Mouse (Mus musculus) stomach, embryonic 16.5 days (tissue): ENCODE results near the gene Fbxw11. TPM values are rescaled to one million over a fixed set of nuclear protein-coding genes. Genes with fewer than 3 reads are reported as not detected.
"Not testable (repeated sequence)": the region's sequence is repeated elsewhere in the genome, so short reads cannot be mapped to it uniquely, and the experiment has no call there.

Experiments used
- ATAC-seq: fragments of 200-750 bp; cut with Nextera tagmentation; 2 replicates; pipeline ENCODE4 v1.8.0; 2017; ENCODE audit warnings: moderate number of reproducible peaks, moderate TSS enrichment; ENCODE audit not compliant: insufficient read depth, low FRiP score
- H3K27ac ChIP-seq: fragments of 300-500 bp; sonication (generic); 2 replicates; pipeline ENCODE4 v1.5.1; 2014; ENCODE audit warnings: low read length
- H3K27me3 ChIP-seq: fragments of 300-500 bp; sonication (generic); 2 replicates; pipeline ENCODE4 v1.6.1; 2014; ENCODE audit warnings: low read length, control low read depth, mixed read lengths; ENCODE audit not compliant: control insufficient read depth, insufficient read depth
- H3K36me3 ChIP-seq: fragments of 300-500 bp; sonication (generic); 2 replicates; pipeline ENCODE4 v1.6.1; 2014; ENCODE audit warnings: low read length; ENCODE audit not compliant: control insufficient read depth, insufficient read depth
- H3K4me1 ChIP-seq: fragments of 300-500 bp; sonication (generic); 2 replicates; pipeline ENCODE4 v1.6.1; 2014; ENCODE audit warnings: low read length, control low read depth, mixed read lengths; ENCODE audit not compliant: control insufficient read depth, insufficient read depth
- H3K4me2 ChIP-seq: fragments of 300-500 bp; sonication (generic); 2 replicates; pipeline ENCODE4 v1.6.1; 2014; ENCODE audit warnings: low read depth, low read length, mixed read lengths
- H3K4me3 ChIP-seq: fragments of 300-500 bp; sonication (generic); replicated peaks from 2 replicates; pipeline ENCODE4 v1.5.1; 2014; ENCODE audit warnings: mild to moderate bottlenecking, low read length
- H3K9ac ChIP-seq: fragments of 300-500 bp; sonication (generic); 2 replicates; pipeline ENCODE4 v1.6.1; 2014; ENCODE audit warnings: low read length
- H3K9me3 ChIP-seq: fragments of 300-500 bp; sonication (generic); replicated peaks from 2 replicates; pipeline ENCODE4 v1.6.1; 2016; ENCODE audit warnings: low read length, control low read depth; ENCODE audit not compliant: control insufficient read depth
- WGBS: fragments of 180-500 bp; shearing (Covaris S2); extraction: QIAGEN DNeasy Blood & Tissue Kit; methylation state at CpG from one replicate; pipeline ENCODE4 v1.1.7; 2014; 5-methylcytosine and 5-hydroxymethylcytosine counted together
- polyA plus RNA-seq: library from polyadenylated mRNA; unstranded; fragments of >200 nt; fragmentation: Nextera tagmentation; extraction: Ambion mirVana; gene quantifications from 2 replicates; pipeline ENCODE4 v1.2.1, GENCODE M21; 2015

The Fbxw11 gene
- polyA plus RNA-seq, 1 experiment from 2014 or later: 65.0 TPM

- Histone ChIP-seq H3K9ac (no peak overlapping the region), H3K4me1 (peaks cover 40% of the 10 kb centered on the region), H3K4me3 (no peak overlapping the region), H3K36me3 (no peaks in the 10 kb centered on the region), H3K4me2 (no peak overlapping the region), H3K27ac (no peak overlapping the region), H3K27me3 (no peaks in the 10 kb centered on the region), H3K9me3 (no peaks in the 10 kb centered on the region)
- WGBS: 73% methylated on average over 1 of the region's 1 CpGs
- no peak for ATAC-seq
Observed at GRCm38 (mm10) chr11:32677811-32678210, 35.3 kb downstream of the Fbxw11 start.

DNA sequence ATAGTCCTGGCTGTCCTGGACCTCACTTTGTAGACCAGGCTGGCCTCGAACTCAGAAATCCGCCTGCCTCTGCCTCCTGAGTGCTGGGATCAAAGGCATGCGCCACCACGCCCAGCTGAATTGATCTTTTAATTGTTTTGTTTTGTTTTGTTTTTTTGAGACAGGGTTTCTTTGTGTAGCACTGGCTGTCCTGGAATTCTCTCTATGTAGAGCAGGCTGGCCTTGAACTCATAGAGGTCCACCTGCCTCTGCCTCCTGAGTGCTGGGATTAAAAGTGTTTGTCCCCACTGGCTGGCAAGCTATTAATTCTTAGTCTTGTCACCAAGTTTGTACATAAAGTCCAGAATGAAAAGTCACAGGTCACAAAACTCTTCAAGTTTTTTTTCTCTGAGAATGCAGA lies 36.6 kb downstream of the Fbxw11 start:
- H3K27ac ChIP-seq, ATAC-seq, H3K9me3 ChIP-seq, H3K36me3 ChIP-seq, H3K9ac ChIP-seq, H3K27me3 ChIP-seq, H3K4me3 ChIP-seq, H3K4me2 ChIP-seq: not testable (repeated sequence)
- WGBS: 93% methylated on average over 4 of the region's 4 CpGs
- peaks cover 40% of the 10 kb centered on the region for H3K4me1 ChIP-seq

- Histone ChIP-seq H3K4me1 (peaks cover 40% of the 10 kb centered on the region), H3K27ac (no peak overlapping the region), H3K36me3 (no peaks in the 10 kb centered on the region), H3K27me3 (no peaks in the 10 kb centered on the region), H3K4me3 (no peak overlapping the region), H3K9me3 (no peaks in the 10 kb centered on the region), H3K9ac (no peak overlapping the region), H3K4me2 (no peak overlapping the region)
- no peak for ATAC-seq
- 63% methylated on average over 4 of the region's 4 CpGs for WGBS
Observed at GRCm38 (mm10) chr11:32680014-32680413, 37.5 kb downstream of the Fbxw11 start.

GRCm38 (mm10) chr11:32681192-32681795 lies 38.8 kb downstream of the Fbxw11 start:
- Histone ChIP-seq H3K4me3 (no peak overlapping the region), H3K27me3 (no peaks in the 10 kb centered on the region), H3K9me3 (no peaks in the 10 kb centered on the region), H3K36me3 (no peaks in the 10 kb centered on the region), H3K4me2 (no peak overlapping the region), H3K27ac (no peak overlapping the region), H3K9ac (no peak overlapping the region), H3K4me1 (peaks cover 40% of the 10 kb centered on the region)
- no peak for ATAC-seq
- 67% methylated on average over 3 of the region's 3 CpGs for WGBS

DNA sequence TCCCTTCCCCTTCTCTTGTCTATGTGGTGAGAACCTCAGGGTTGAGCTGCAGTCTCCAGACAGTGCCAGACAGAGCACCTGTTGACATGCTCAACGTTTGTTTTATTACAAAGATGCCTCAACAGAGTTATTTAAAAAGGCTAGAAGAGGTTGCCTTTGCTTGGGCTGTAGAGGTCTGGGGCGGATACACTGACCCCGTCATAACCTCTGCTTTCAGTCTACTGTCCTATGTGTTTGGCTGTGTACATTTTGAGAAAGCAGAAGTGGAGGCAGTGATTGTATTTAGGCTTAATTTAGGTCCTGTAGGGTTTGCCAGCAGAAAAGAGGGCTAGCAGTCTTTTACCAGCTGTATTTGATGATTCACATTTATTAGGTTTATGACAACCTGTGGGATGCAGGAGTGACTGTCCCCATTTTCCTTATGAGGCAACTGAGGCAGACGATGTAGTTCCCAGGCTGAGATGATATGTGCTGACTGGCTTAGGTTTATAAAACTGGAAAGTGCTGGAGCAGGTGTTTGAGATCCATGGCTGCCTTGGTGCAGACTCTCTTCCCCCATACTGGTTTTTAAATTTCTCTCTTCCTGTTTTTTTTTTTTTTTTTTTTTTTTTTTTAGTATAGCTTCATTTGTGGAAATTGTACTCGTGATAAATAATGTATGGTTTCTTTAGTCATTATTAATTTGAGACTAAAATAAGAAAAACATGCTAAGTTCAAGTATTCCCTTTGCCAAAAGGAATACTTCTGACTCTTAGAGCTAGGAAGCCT lies 40.0 kb downstream of the Fbxw11 start:
- no peak for ATAC-seq
- Histone ChIP-seq H3K4me2 (no peak overlapping the region), H3K27me3 (no peaks in the 10 kb centered on the region), H3K4me3 (no peak overlapping the region), H3K27ac (no peak overlapping the region), H3K36me3 (no peaks in the 10 kb centered on the region), H3K9me3 (no peaks in the 10 kb centered on the region), H3K9ac (no peak overlapping the region), H3K4me1 (peaks cover 31% of the 10 kb centered on the region)
- WGBS: 76% methylated on average over 5 of the region's 5 CpGs

DNA sequence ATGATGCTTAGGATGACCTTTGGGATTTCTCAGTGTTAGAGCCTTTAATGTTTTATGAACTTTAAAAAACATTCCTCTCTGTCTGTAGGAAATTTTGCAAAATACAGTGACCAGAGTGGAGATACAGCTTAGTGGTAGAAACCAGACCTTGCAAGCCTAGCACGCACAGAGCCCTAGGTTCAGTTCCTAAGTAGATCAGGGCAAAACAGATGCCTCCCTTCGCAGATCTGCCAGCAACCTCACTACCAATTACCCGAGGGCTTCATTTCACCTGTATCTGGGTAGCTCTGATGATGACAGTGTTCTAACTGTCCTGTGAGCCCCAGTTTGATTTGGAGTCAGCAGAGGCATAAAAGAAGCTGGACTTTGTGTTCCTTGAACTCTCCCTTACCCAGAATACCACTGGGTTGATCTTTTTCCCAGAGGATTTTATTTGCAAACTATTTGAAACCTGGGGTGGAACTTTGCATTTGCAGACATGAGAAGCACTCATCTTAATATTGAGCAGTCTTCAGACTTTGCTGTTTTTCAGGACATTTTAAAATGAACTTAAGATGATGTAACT lies 42.2 kb downstream of the Fbxw11 start:
- Histone ChIP-seq H3K4me3 (no peak overlapping the region), H3K9me3 (no peaks in the 10 kb centered on the region), H3K27me3 (no peaks in the 10 kb centered on the region), H3K27ac (no peak overlapping the region), H3K4me1 (peaks cover 20% of the 10 kb centered on the region), H3K4me2 (no peak overlapping the region), H3K9ac (no peak overlapping the region), H3K36me3 (no peaks in the 10 kb centered on the region)
- no peak for ATAC-seq
- 67% methylated on average over 3 of the region's 3 CpGs for WGBS

DNA sequence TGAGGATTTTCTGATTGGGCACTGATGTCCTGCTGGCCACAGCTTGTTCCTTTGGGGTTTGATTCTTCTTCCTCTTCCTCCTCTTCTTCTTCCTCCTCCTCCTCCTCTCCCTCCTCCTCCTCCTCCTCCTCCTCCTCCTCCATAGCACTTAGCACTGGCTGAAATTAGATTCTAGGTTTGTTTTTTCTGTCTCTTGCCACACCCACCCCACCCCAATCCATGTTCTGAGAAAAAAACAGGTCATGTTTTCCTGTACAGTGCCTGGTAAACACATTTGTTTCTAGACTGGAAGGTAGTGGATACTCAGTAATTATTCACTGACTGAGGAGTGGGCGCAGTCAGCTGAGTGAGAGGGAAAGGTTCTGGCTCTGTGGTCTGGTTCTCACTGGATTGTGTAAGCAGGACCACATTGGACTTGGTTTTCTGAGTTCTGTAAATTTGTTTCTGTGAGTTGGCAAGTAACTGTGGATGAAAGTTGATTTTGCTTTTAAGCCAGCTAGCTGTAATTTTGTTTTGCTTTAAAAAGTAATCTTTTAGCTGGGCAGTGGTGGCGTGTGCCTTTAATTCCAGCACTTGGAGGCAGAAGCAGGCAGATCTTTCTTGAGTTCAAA lies 45.8 kb downstream of the Fbxw11 start:
- H3K4me1 ChIP-seq: no peaks in the 10 kb centered on the region
- WGBS: 91% methylated on average over 2 of the region's 2 CpGs
- ATAC-seq: no peak

DNA sequence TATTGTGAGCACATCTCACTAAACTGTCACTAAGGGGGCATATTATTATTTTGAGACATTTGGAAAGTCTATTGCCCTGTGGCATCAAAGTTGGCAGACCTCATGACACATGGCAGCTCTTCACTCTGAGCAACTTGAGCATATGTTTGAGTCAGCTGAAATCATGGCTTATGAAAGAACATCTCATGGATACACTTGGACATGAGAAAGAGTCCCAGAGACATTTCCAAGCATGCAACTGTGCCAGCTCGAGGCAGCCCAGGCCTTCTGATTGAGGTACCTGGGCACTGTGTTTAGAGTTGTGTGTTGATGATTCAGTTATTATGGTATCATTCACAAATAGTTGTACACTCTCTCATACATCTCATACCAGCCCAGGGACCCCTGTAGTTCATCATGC lies 47.0 kb downstream of the Fbxw11 start:
- H3K27ac ChIP-seq: no peak overlapping the region
- H3K4me2 ChIP-seq: no peak overlapping the region
- H3K4me3 ChIP-seq: no peak overlapping the region
- 84% methylated on average over 1 of the region's 1 CpGs for WGBS
- H3K9me3 ChIP-seq: no peaks in the 10 kb centered on the region
- ATAC-seq: no peak
- no peaks in the 10 kb centered on the region for H3K36me3 ChIP-seq
- no peaks in the 10 kb centered on the region for H3K27me3 ChIP-seq
- no peak overlapping the region for H3K9ac ChIP-seq
- H3K4me1 ChIP-seq: no peaks in the 10 kb centered on the region

More for the DNA sequence above, 45.8 kb downstream of the Fbxw11 start:
- H3K9ac ChIP-seq: no peak overlapping the region
- H3K9me3 ChIP-seq: no peaks in the 10 kb centered on the region
- no peaks in the 10 kb centered on the region for H3K27me3 ChIP-seq
- no peak overlapping the region for H3K27ac ChIP-seq
- H3K4me3 ChIP-seq: no peak overlapping the region
- H3K4me2 ChIP-seq: no peak overlapping the region
- H3K36me3 ChIP-seq: no peaks in the 10 kb centered on the region

- Histone ChIP-seq H3K36me3 (no peaks in the 10 kb centered on the region), H3K4me3 (no peak overlapping the region), H3K9me3 (no peaks in the 10 kb centered on the region), H3K4me1 (peaks cover 3% of the 10 kb centered on the region; the same call in 1 of the 2 replicates), H3K27ac (no peak overlapping the region), H3K9ac (no peak overlapping the region), H3K27me3 (no peaks in the 10 kb centered on the region), H3K4me2 (no peak overlapping the region)
- 94% methylated on average over 1 of the region's 1 CpGs for WGBS
- ATAC-seq: no peak
Observed at GRCm38 (mm10) chr11:32692834-32693233, 50.3 kb downstream of the Fbxw11 start.
